Mouse (Mus musculus): ENCODE results near the gene Coq10b. TPM values are rescaled to one million over a fixed set of nuclear protein-coding genes. Genes with fewer than 3 reads are reported as not detected.
"Not testable (repeated sequence)": the region's sequence is repeated elsewhere in the genome, so short reads cannot be mapped to it uniquely, and the experiment has no call there.

Gene Coq10b
- polyA plus RNA-seq, 1 experiment from 2014 or later, result 22.0 TPM

DNA sequence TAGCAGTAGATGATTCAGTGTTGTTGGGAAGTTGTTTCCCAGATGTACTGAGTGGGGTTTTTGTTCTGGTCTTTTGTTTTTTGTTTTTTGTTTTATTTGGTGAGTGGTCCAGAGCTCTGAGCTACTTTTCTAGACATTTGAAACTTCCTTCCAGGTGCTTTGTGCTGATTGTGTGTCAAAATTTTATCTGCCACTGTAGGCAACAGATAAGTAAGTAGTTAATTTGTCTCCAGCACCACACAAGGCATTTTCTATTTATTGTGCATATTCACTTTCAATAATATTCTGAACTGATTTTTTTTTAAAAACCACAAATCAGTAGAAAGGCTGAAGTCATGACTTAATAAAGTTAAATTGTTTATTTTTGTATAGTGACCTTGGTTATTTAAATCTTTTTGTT, 19.8 kb downstream of the Coq10b start:
- DNase-seq (ENCODE audit: low spot score); H3K27me3 ChIP-seq (replicated peaks; ENCODE audit: low read depth, poor library complexity, severe bottlenecking); H3K4me3 ChIP-seq; H3K4me1 ChIP-seq; H3K27ac ChIP-seq (replicated peaks); H3K9me3 ChIP-seq: not testable (repeated sequence)
- peaks cover 57% of the 10 kb centered on the region for H3K36me3 ChIP-seq (replicated peaks)

DNA sequence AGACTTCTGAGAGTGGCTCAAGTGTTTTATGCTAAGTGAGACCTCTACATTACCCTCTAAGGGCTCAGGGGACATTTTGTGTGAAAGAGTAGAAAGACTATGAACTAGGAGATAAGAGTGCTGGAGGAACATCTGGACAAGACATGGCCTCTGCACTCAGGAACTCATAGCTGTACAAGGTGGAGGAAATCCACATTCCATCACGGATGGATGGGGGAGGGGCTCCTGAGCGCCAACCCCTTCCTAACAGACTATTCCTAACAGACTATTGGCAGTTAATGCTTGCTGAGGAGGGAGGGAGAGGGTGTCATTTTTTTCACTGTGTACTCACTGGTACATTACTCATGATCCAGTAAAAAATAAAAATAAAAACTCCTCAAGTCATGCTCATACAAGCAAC, 22.2 kb downstream of the Coq10b start:
- WGBS, result 58% methylated on average over 2 of the region's 2 CpGs
- H3K9me3 ChIP-seq, result no peaks in the 10 kb centered on the region
- H3K4me1 ChIP-seq, result no peaks in the 10 kb centered on the region
- no peak overlapping the region for H3K4me3 ChIP-seq
- H3K36me3 ChIP-seq (replicated peaks), result peaks cover 60% of the 10 kb centered on the region
- peak; percentile 26 for DNase-seq (ENCODE audit: low spot score)
- no peaks in the 10 kb centered on the region for H3K27me3 ChIP-seq (replicated peaks; ENCODE audit: low read depth, poor library complexity, severe bottlenecking)
- no peak overlapping the region for H3K27ac ChIP-seq (replicated peaks)

DNA sequence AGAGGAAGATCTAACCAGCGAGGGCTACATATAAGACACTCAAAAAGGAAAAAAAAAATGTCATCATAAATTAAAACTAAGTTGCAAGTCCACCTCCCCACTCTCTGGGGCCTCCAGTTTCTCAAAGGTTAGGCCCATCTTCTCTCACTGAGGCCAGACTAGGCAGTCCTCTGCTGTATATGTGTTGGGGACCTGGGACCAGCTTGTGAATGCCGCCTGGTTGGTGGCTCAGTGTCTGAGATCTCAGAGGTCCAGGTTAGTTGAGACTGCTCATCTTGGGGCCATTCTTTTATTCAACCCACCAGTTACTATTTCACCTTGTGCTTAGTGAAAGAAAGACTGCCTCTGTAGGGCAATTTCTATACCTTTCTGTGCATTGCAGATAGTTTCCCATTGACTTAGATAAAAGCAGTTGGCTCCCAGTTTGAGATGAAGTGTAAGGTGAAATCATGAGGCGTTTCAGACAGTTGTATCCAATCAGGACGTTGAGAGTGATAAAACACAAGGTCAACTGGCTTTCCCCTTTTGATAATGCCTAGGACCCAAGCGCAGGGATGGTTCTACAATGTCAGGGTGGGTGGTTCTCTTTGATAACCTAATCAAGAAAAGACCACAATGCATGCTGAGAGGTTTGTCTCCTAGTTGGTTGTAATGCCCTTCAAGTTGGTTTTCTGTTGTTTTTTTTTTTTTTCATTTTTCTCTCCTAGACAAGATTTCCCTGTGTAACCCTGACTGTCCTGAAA, 23.3 kb downstream of the Coq10b start:
- H3K9me3 ChIP-seq, result no peaks in the 10 kb centered on the region

DNA sequence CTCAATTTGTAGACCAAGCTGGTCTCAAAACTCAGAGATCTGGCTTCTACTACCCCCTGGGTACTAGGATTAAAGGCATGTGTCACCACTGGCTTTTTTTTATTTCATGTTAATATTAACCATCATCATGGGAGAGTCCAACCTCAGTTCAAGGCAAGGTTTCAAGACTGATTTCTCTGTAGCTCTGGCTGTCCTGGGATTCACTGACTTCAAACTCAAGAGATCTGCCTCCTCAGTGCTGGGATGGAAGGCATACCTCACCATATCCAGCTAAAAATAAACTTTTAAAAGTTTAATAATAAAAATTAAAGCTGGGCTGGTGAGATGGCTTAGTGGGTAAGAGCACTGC, 23.8 kb downstream of the Coq10b start:
- no peaks in the 10 kb centered on the region for H3K27me3 ChIP-seq (replicated peaks; ENCODE audit: low read depth, poor library complexity, severe bottlenecking)
- H3K9me3 ChIP-seq, result no peaks in the 10 kb centered on the region
- H3K4me1 ChIP-seq, result no peaks in the 10 kb centered on the region
- DNase-seq (ENCODE audit: low spot score), result no peak
- H3K4me3 ChIP-seq, result no peak overlapping the region
- peaks cover 73% of the 10 kb centered on the region for H3K36me3 ChIP-seq (replicated peaks)
- H3K27ac ChIP-seq (replicated peaks), result no peak overlapping the region

More for the DNA sequence above, 23.3 kb downstream of the Coq10b start:
- no peak for DNase-seq (ENCODE audit: low spot score)
- no peak overlapping the region for H3K27ac ChIP-seq (replicated peaks)
- H3K4me3 ChIP-seq, result no peak overlapping the region
- H3K36me3 ChIP-seq (replicated peaks), result peaks cover 70% of the 10 kb centered on the region
- H3K4me1 ChIP-seq, result no peaks in the 10 kb centered on the region
- no peaks in the 10 kb centered on the region for H3K27me3 ChIP-seq (replicated peaks; ENCODE audit: low read depth, poor library complexity, severe bottlenecking)
- 74% methylated on average over 5 of the region's 5 CpGs for WGBS

DNA sequence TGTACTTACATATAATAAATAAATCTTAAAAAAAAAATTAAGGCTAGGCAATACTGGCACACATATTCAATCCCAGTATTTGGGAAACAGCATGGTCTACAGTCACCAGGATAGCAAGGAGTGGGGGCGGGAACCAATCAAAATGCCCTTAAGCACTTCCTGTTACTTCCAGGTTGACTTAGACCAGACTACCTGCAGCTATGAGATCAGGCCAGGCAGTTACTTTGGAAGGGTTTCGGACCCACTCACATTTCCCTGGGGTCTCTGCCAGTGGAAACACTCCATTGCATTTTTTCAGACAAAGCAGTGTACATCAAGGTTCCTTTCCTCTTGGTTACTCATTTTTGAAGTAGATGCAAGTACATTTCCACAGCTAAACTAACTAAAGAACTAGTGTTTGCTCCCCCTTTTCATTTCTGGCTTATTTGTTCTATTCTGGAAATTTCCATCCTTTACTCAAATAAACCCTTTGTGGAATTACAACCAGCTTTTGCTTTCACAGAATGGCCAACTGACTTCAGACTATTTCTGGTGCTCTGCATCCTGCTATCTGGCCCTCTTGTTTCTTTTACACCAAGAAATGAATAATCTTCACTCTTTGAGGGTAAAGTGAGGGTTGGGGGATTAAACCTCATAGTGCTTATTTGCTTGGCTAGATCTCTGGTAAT, 24.4 kb downstream of the Coq10b start:
- Histone ChIP-seq H3K4me1 (no peaks in the 10 kb centered on the region), H3K27ac (replicated peaks) (no peak overlapping the region), H3K9me3 (no peaks in the 10 kb centered on the region), H3K4me3 (no peak overlapping the region), H3K27me3 (replicated peaks; ENCODE audit: low read depth, poor library complexity, severe bottlenecking) (no peaks in the 10 kb centered on the region), H3K36me3 (replicated peaks) (peaks cover 73% of the 10 kb centered on the region)
- WGBS, result 80% methylated on average over 2 of the region's 2 CpGs
- DNase-seq (ENCODE audit: low spot score), result no peak

DNA sequence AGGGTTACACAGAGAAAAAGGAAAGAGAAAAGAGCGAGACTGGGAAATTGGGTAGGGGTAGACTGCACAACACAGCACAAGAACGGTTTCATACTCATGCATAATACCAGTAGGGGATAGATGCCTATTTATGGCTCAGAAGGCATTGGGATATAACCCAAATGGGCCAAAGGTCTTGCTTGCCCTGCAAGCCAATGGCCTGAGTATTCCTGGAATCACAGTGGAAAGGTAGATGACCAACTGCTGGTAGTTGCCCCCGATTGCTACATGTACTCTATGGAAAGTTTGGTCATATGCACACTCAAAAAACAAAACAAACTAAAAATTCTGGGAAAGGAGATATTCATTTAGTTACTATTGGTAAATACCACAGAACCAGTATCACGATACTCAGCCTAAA, 27.1 kb downstream of the Coq10b start:
- no peaks in the 10 kb centered on the region for H3K9me3 ChIP-seq
- H3K4me1 ChIP-seq, result peaks cover 8% of the 10 kb centered on the region
- 95% methylated on average over 4 of the region's 4 CpGs for WGBS
- H3K27me3 ChIP-seq (replicated peaks; ENCODE audit: low read depth, poor library complexity, severe bottlenecking), result no peaks in the 10 kb centered on the region
- no peak overlapping the region for H3K4me3 ChIP-seq
- peaks cover 90% of the 10 kb centered on the region for H3K36me3 ChIP-seq (replicated peaks)
- H3K27ac ChIP-seq (replicated peaks), result no peak overlapping the region
- DNase-seq (ENCODE audit: low spot score), result no peak

DNA sequence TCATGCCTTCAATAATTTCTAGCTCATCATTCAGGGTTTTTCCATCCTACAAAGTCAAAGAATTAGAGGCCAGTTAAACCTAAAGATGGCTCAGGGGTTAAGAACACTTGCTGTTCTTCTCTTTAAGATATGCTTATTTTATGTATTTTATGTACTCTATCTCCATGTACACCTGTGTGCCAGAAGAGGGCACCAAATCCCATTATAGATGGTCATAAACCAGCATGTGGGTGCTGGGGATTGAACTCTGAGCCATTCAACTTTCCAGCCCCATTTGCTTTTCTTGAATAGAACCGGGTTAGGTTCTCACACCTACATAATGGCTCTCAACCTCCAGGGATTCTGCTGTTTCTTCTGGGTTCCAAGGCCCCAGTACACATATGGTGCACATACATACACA, 29.5 kb downstream of the Coq10b start:
- WGBS, result 78% methylated on average over 1 of the region's 1 CpGs
- no peak for DNase-seq (ENCODE audit: low spot score)
- Histone ChIP-seq H3K27me3 (replicated peaks; ENCODE audit: low read depth, poor library complexity, severe bottlenecking) (no peaks in the 10 kb centered on the region), H3K4me3 (no peak overlapping the region), H3K27ac (replicated peaks) (no peak overlapping the region), H3K9me3 (no peaks in the 10 kb centered on the region), H3K4me1 (peaks cover 26% of the 10 kb centered on the region), H3K36me3 (replicated peaks) (peaks cover 90% of the 10 kb centered on the region)

DNA sequence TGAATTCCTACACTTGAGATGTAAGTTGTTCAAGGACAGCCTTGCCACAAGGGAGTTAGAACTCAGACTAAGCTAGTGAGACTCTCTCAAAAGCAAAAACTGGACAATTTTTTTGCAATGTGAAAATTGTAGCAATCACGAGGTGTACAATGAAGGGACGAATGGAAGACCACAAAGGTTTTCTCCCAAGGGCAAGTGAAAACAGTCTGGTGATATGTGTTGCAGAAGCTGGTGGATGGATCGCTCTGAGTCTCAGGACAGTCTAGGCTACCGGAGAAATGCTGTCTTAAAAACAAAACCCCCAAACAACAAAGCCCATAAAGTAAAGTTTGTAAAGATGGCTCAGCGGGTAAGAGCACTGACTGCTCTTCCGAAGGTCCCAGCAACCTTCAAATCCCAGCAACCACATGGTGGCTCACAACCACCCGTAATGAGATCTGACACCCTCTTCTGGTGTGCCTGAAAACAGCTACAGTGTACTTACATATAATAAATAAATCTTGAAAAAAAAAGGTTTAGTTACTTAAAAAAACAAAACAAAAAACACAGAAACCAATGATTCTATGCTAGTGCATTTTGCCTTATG, 33.3 kb downstream of the Coq10b start:
- DNase-seq (ENCODE audit: low spot score), result no peak
- Histone ChIP-seq H3K4me3 (peak overlapping the region; percentile 96), H3K4me1 (peaks cover 38% of the 10 kb centered on the region), H3K36me3 (replicated peaks) (peaks cover 68% of the 10 kb centered on the region), H3K27ac (replicated peaks) (no peak overlapping the region), H3K9me3 (no peaks in the 10 kb centered on the region), H3K27me3 (replicated peaks; ENCODE audit: low read depth, poor library complexity, severe bottlenecking) (no peaks in the 10 kb centered on the region)
- 54% methylated on average over 7 of the region's 7 CpGs for WGBS

DNA sequence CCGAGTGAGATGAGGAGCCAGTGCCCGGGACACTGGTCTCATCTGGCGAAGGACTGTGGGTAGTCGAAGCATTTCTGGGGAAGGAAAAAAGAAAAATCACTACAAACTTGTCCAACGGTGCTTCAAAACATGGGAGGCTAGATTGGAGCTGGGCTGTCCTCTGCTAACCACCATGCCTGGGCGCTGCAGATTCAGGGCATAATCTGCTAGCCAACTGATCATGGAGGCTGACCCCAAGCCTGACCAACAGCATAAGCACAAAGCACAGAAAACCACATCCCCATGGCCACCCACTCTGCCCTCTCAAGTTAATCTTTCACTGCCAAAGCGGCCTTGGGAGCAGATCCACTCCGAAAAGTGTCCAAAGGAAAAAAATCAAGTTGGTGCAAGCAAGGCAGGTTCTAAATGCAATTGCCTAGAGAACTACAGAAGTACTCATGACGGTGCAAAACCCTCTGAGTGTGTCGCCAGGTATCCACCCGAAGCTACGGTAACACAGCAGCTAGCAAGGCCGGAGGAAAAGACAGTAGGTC, 34.4 kb downstream of the Coq10b start:
- no peaks in the 10 kb centered on the region for H3K9me3 ChIP-seq
- H3K27ac ChIP-seq (replicated peaks), result peak overlapping the region; percentile 99
- 1% methylated on average over 13 of the region's 13 CpGs for whole genome bisulfite sequencing
- peak overlapping the region; percentile 96 for H3K4me3 ChIP-seq
- DNase-seq (ENCODE audit: low spot score), result peak; percentile 38
- H3K4me1 ChIP-seq, result peaks cover 38% of the 10 kb centered on the region
- H3K27me3 ChIP-seq (replicated peaks; ENCODE audit: low read depth, poor library complexity, severe bottlenecking), result no peaks in the 10 kb centered on the region
- H3K36me3 ChIP-seq (replicated peaks), result peaks cover 68% of the 10 kb centered on the region

DNA sequence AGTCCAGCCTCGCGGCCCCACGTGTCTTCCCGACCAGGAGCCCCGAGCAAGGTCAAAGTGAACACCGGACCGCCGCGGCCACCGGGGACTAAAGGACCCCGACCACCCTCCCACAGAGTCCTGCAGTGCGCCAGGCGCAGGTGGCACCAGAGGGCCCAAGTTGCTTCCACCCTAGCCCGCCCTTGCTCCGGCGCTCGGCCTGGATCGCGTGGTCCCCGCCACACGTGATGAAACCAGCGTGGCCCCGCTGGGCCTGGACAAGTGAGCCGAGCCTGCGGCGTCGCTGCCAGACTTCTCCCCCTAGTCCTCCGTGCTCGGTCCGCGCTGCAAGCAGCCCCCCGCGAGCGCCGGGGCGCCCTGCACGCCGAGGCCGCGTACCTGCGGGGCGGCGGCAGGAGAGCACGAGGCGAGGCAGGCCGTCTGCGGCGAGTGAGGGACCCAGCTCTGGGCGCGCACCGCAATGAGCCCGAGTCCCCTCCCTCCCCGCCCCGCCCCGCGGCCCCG, 34.9 kb downstream of the Coq10b start:
- Histone ChIP-seq H3K27ac (replicated peaks) (peak overlapping the region; percentile 99), H3K4me1 (peaks cover 38% of the 10 kb centered on the region), H3K4me3 (peak overlapping the region; percentile 96), H3K27me3 (replicated peaks; ENCODE audit: low read depth, poor library complexity, severe bottlenecking) (no peaks in the 10 kb centered on the region), H3K36me3 (replicated peaks) (peaks cover 68% of the 10 kb centered on the region), H3K9me3 (no peaks in the 10 kb centered on the region)
- WGBS, result under 1% methylated on average over 57 of the region's 57 CpGs
- no peak for DNase-seq (ENCODE audit: low spot score)

DNA sequence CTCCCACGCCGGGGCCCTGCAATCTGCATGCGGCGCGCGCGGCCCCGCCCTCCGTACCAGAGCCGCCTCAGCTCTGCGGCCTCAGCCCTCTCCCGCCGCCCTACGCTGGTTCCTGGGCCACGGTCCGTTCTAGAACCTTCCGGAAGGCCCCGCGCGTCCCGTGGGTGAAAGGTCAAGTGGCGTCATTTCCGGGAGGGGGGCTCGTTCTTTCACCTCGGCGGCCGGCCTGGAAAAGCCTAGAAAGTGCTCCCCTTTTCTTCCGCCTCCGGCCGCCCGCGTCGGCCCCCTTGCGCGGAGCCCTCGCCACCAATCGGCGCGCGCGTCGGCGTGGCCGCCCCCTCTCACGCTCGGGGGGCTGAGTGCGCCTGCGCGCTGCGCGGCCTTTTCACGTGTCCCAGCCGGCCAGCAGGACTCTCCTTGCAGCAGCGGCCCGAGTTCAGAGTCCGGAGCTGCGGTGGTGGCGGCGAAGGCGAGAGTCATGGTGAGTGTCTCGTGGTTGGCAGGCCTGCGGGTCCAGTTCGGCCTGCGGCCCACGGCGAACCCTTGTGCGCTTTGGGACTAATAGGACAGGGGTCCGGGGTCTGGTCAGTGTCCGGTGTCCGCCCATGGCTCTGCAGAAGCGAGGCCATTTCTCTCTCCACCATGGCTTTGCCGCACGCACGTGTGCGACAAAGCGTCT, 35.5 kb downstream of the Coq10b start, which contains the start of the genes Hspe1 and Hspd1:
Gene Hspe1, plus strand, starts transcription at position 201 of the 679 bp plus-strand sequence.
Gene Hspd1, minus strand, starts transcription at position 312 of the 679 bp plus-strand sequence.
- Histone ChIP-seq H3K27ac (replicated peaks) (peak within 1 kb of the TSS; percentile 99), H3K4me1 (peaks cover 38% of the 10 kb centered on the region), H3K27me3 (replicated peaks; ENCODE audit: low read depth, poor library complexity, severe bottlenecking) (no peaks in the 10 kb centered on the region), H3K9me3 (no peaks in the 10 kb centered on the region), H3K4me3 (peak within 1 kb of the TSS; percentile 96), H3K36me3 (replicated peaks) (peaks cover 67% of the 10 kb centered on the region)
- under 1% methylated on average over 76 of the region's 76 CpGs for WGBS
- DNase-seq (ENCODE audit: low spot score), result peak; percentile 99
